ENCODE assay signal across 25 mouse cellular contexts in genomic region chr3:126602772-126603171, GRCm38 (mm10). TPM values are rescaled to one million over a fixed set of nuclear protein-coding genes. Genes with fewer than 3 reads are reported as not detected.
DNase-seq lines count a peak whose midpoint lies in the region; ATAC-seq and TF ChIP-seq lines count a peak whose summit lies in the region.
"Had no signal": no experiment of that assay in that cellular context is flagged by ENCODE, and none has a peak within 500 bp of the region (broad histone marks: within the 10 kb centered on the region; RNA-seq: fewer than 3 reads in every experiment).

No protein-coding gene starts in this region.

- no peak overlapping the region for H3K4me2 ChIP-seq in midbrain, embryonic 11.5 days
- H3K4me2 ChIP-seq in midbrain, embryonic 16.5 days (ENCODE audit: low read length), result no peak overlapping the region
- no peak overlapping the region for H3K4me2 ChIP-seq in forebrain, postnatal 0 days (ENCODE audit: low read depth)
- no peak overlapping the region for H3K4me2 ChIP-seq in hindbrain, embryonic 14.5 days (replicated peaks)
- H3K4me2 ChIP-seq: midbrain, embryonic 15.5 days; neural tube, embryonic 13.5 days; stomach, embryonic 15.5 days had no signal

- TF ChIP-seq CTCF in forebrain, postnatal 0 days (IDR thresholded peaks at IDR 0.05; ENCODE audit: low read depth), result no peak

- H3K9ac ChIP-seq in midbrain, embryonic 11.5 days (ENCODE audit: low read length), result no peak overlapping the region
- H3K9ac ChIP-seq in midbrain, embryonic 16.5 days (ENCODE audit: low read depth, low read length), result no peak overlapping the region
- H3K9ac ChIP-seq in forebrain, postnatal 0 days, result no peak overlapping the region
- no peak overlapping the region for H3K9ac ChIP-seq in hindbrain, embryonic 14.5 days
- H3K9ac ChIP-seq: midbrain, embryonic 15.5 days; neural tube, embryonic 13.5 days; stomach, embryonic 15.5 days had no signal

- no peaks in the 10 kb centered on the region for H3K36me3 ChIP-seq in midbrain, embryonic 11.5 days (ENCODE audit: control insufficient read depth, insufficient read depth, low read length)
- no peaks in the 10 kb centered on the region for H3K36me3 ChIP-seq in midbrain, embryonic 16.5 days (ENCODE audit: control insufficient read depth, insufficient read depth, low read length)
- no peaks in the 10 kb centered on the region for H3K36me3 ChIP-seq in forebrain, postnatal 0 days (ENCODE audit: insufficient read depth)
- no peaks in the 10 kb centered on the region for H3K36me3 ChIP-seq in hindbrain, embryonic 14.5 days (replicated peaks; ENCODE audit: control insufficient read depth, insufficient read depth)
- H3K36me3 ChIP-seq: embryonic facial prominence, embryonic 10.5 days; G1E; midbrain, embryonic 15.5 days; stomach, embryonic 15.5 days had no signal

- H3K27me3 ChIP-seq in midbrain, embryonic 11.5 days (ENCODE audit: control insufficient read depth, insufficient read depth, low read length), result no peaks in the 10 kb centered on the region
- H3K27me3 ChIP-seq in midbrain, embryonic 16.5 days (ENCODE audit: control insufficient read depth, insufficient read depth, low read depth, low read length), result no peaks in the 10 kb centered on the region
- no peaks in the 10 kb centered on the region for H3K27me3 ChIP-seq in forebrain, postnatal 0 days (ENCODE audit: insufficient read depth, low read length)
- H3K27me3 ChIP-seq in hindbrain, embryonic 14.5 days (ENCODE audit: control insufficient read depth, insufficient read depth, low read length), result no peaks in the 10 kb centered on the region
- H3K27me3 ChIP-seq: CH12.LX; midbrain, embryonic 15.5 days; neural tube, embryonic 13.5 days; Patski; stomach, embryonic 15.5 days had no signal

- H3K4me3 ChIP-seq in midbrain, embryonic 11.5 days (ENCODE audit: low read depth, low read length), result no peak overlapping the region
- H3K4me3 ChIP-seq in midbrain, embryonic 16.5 days (ENCODE audit: low read depth, low read length), result no peak overlapping the region
- no peak overlapping the region for H3K4me3 ChIP-seq in forebrain, postnatal 0 days (ENCODE audit: low read depth, low read length)
- no peak overlapping the region for H3K4me3 ChIP-seq in hindbrain, embryonic 14.5 days (replicated peaks; ENCODE audit: low read length)
- H3K4me3 ChIP-seq: embryonic facial prominence, embryonic 10.5 days; gastrocnemius, adult 2 months; midbrain, embryonic 15.5 days; myocyte; neural tube, embryonic 13.5 days; stomach, embryonic 15.5 days had no signal

- ATAC-seq in frontal cortex, adult (ENCODE audit: low TSS enrichment), result peak; percentile 85
- no peak for ATAC-seq in midbrain, embryonic 11.5 days (ENCODE audit: low FRiP score)
- ATAC-seq in midbrain, embryonic 16.5 days, result no peak
- ATAC-seq in forebrain, postnatal 0 days, result peak; percentile 54; the same call in 1 of the 2 replicates
- ATAC-seq in hindbrain, embryonic 14.5 days (ENCODE audit: low FRiP score), result no peak
- ATAC-seq: hindbrain, postnatal 0 days; intestine, embryonic 16.5 days; midbrain, embryonic 15.5 days; Patski had no signal

- no peak for DNase-seq in frontal cortex, postnatal 10 days (ENCODE audit: low spot score in 2 of 2)
- peak; percentile 70 for DNase-seq in midbrain, embryonic 11.5 days (ENCODE audit: low spot score, missing footprints)
- DNase-seq in forebrain, postnatal 0 days, result peak; percentile 30
- peak; percentile 21 to 31 for DNase-seq in layer of hippocampus, postnatal 36 days
- DNase-seq in retina, postnatal 1 day, result no peak
- DNase-seq in hindbrain, embryonic 14.5 days (ENCODE audit: low spot score), result no peak
- DNase-seq: cerebellum, adult 11-12 months; gastrocnemius, adult 2 months; kidney, adult 9 months; kidney, postnatal 14 days; right cerebral cortex, postnatal 4 days; thymus, adult 18-20 months; thymus, postnatal 36 days had no signal

- H3K27ac ChIP-seq in midbrain, embryonic 11.5 days (ENCODE audit: low read depth, low read length), result no peak overlapping the region
- H3K27ac ChIP-seq in midbrain, embryonic 16.5 days (ENCODE audit: low read length), result no peak overlapping the region
- H3K27ac ChIP-seq in forebrain, postnatal 0 days (ENCODE audit: low read depth, low read length), result no peak overlapping the region
- H3K27ac ChIP-seq in hindbrain, embryonic 14.5 days, result no peak overlapping the region
- H3K27ac ChIP-seq: embryonic facial prominence, embryonic 10.5 days; gastrocnemius, adult 2 months; hindbrain, postnatal 0 days; midbrain, embryonic 15.5 days; neural tube, embryonic 13.5 days; stomach, embryonic 15.5 days had no signal

- WGBS in midbrain, embryonic 11.5 days, result 80% methylated on average over 11 of the region's 11 CpGs
- WGBS in midbrain, embryonic 16.5 days, result 73% methylated on average over 11 of the region's 11 CpGs
- WGBS in forebrain, postnatal 0 days, result 45% methylated on average over 11 of the region's 11 CpGs
- WGBS in hindbrain, embryonic 14.5 days, result 75% methylated on average over 11 of the region's 11 CpGs

- H3K9me3 ChIP-seq in midbrain, embryonic 11.5 days (ENCODE audit: control insufficient read depth, low read length), result no peaks in the 10 kb centered on the region
- no peaks in the 10 kb centered on the region for H3K9me3 ChIP-seq in midbrain, embryonic 16.5 days (replicated peaks; ENCODE audit: control insufficient read depth, low read length, poor library complexity, severe bottlenecking)
- no peaks in the 10 kb centered on the region; the same call in 1 of the 2 replicates for H3K9me3 ChIP-seq in forebrain, postnatal 0 days (ENCODE audit: low read length)
- no peaks in the 10 kb centered on the region for H3K9me3 ChIP-seq in hindbrain, embryonic 14.5 days (ENCODE audit: control insufficient read depth, low read length)
- H3K9me3 ChIP-seq: embryonic facial prominence, embryonic 10.5 days; midbrain, embryonic 15.5 days; neural tube, embryonic 13.5 days; stomach, embryonic 15.5 days had no signal

- peaks cover 4% of the 10 kb centered on the region; the same call in 1 of the 2 replicates for H3K4me1 ChIP-seq in midbrain, embryonic 11.5 days (ENCODE audit: control insufficient read depth, insufficient read depth, low read length)
- peaks cover 12% of the 10 kb centered on the region for H3K4me1 ChIP-seq in midbrain, embryonic 16.5 days (ENCODE audit: control insufficient read depth, insufficient read depth, low read length)
- no peaks in the 10 kb centered on the region for H3K4me1 ChIP-seq in forebrain, postnatal 0 days (ENCODE audit: insufficient read depth)
- H3K4me1 ChIP-seq in hindbrain, embryonic 14.5 days (replicated peaks; ENCODE audit: control insufficient read depth, insufficient read depth, low read length), result peaks cover 13% of the 10 kb centered on the region
- H3K4me1 ChIP-seq: midbrain, embryonic 15.5 days had no signal

RNA-seq across cellular contexts. Expression of gene Camk2d, which starts 6.7 kb away (rescaled TPM):
- 13.5 TPM in 2 replicates for polyA plus RNA-seq in midbrain, embryonic 11.5 days (2014; fragmentation: Nextera tagmentation; extraction: Ambion mirVana)
- polyA plus RNA-seq in midbrain, embryonic 16.5 days (2015; fragmentation: Nextera tagmentation; extraction: Ambion mirVana), result 62.5 and 74.7 TPM in 2 replicates
- 62.3 and 97.7 TPM in 2 replicates for total RNA-seq in forebrain, postnatal 0 days (2014; rRNA removed)
- 30.9 and 52.8 TPM in 2 replicates for polyA plus RNA-seq in forebrain, postnatal 0 days (2015; fragmentation: Nextera tagmentation; extraction: Ambion mirVana)
- 10 to 100 TPM; 32.2 to 33.1 TPM for total RNA-seq in layer of hippocampus, postnatal 36 days (2021)
- polyA plus RNA-seq in hindbrain, embryonic 14.5 days (2014; fragmentation: Nextera tagmentation; extraction: Ambion mirVana), result 109 and 117 TPM in 2 replicates
- polyA plus RNA-seq: G1E had no signal

Comparison
In these comparisons a context has a peak if more than half of its experiments do, and no peak if none do; other contexts are left out.
1. ATAC-seq: peak in frontal cortex, adult (single experiment) and forebrain, postnatal 0 days (single experiment); none in midbrain, embryonic 11.5 days (single experiment), midbrain, embryonic 16.5 days (single experiment) and hindbrain, embryonic 14.5 days (single experiment).
2. DNase-seq: peak in midbrain, embryonic 11.5 days (single experiment), forebrain, postnatal 0 days (single experiment) and layer of hippocampus, postnatal 36 days (2 of 2); none in frontal cortex, postnatal 10 days (0 of 2), retina, postnatal 1 day (single experiment) and hindbrain, embryonic 14.5 days (single experiment).